Mouse (Mus musculus) ovary, postnatal 14 days (tissue): ENCODE results near the gene Gm28870.
"Not testable (repeated sequence)": the region's sequence is repeated elsewhere in the genome, so short reads cannot be mapped to it uniquely, and the experiment has no call there.

Experiments
- DNase-seq: peaks from one replicate; pipeline ENCODE4 v3.0.0; 2022; ENCODE audit warnings: low spot score

The Gm28870 gene

GRCm38 (mm10) chrY:50096976-50097375 lies at the start of gene Gm28870:
TSS of gene Gm28870 (plus strand) at chrY:50097276.
- DNase-seq = not testable (repeated sequence)
